Mouse (Mus musculus): ENCODE data around the gene Ranbp1. TPM values are rescaled to one million over a fixed set of nuclear protein-coding genes. Genes with fewer than 3 reads are reported as not detected.

Gene Ranbp1
- total and polyA plus RNA-seq, 3 experiments, result 605 to 1,263 (median 1,124) TPM

- in situ Hi-C loops (cut with MboI; ENCODE audit: low pct_ligation_motif_present, low pct_unique_long_range_greater_than_20kb, low sequenced_read_pairs) (no loop called here), dilution Hi-C loops (cut with MboI; ENCODE audit: extremely low pct_ligation_motif_present, extremely low pct_unique_long_range_greater_than_20kb, low sequenced_read_pairs) (no loop called here)
- Histone ChIP-seq H3K79me2 (replicated peaks; ENCODE audit: control insufficient read depth, extremely low read depth, insufficient read depth, poor library complexity, severe bottlenecking) (peaks cover 37% of the 10 kb centered on the region), H3K27ac (ENCODE audit: insufficient read depth, low read depth) (no peak overlapping the region), H3K9me3 (replicated peaks; ENCODE audit: low read length) (no peaks in the 10 kb centered on the region), H3K4me1 (ENCODE audit: control insufficient read depth in 1 of 2, insufficient read depth in 2 of 2) (peaks cover 6 to 39% of the 10 kb centered on the region in 2 experiments), H3K9ac (ENCODE audit: insufficient read depth, low read depth) (no peak overlapping the region), H3K4me3 (replicated peaks in 1 of 3; ENCODE audit: low read depth in 2 of 3, low read length in 2 of 3, poor library complexity in 1 of 3) (no peak overlapping the region), H3K36me3 (replicated peaks in 1 of 2; ENCODE audit: control insufficient read depth in 1 of 2, insufficient read depth in 1 of 2, low read length in 1 of 2) (peaks cover 81 to 96% of the 10 kb centered on the region in 2 experiments), H3K27me3 (replicated peaks) (no peaks in the 10 kb centered on the region), H3K4me2 (ENCODE audit: insufficient read depth, low read depth, poor library complexity, severe bottlenecking) (no peak overlapping the region)
- DNase-seq (ENCODE audit: extremely low read depth), result no peak
- TF ChIP-seq USF2 (conservative IDR thresholded peaks at IDR 0.05; ENCODE audit: low read depth, low read length), result no peak
- no peak for TF ChIP-seq ZKSCAN1 (IDR thresholded peaks at IDR 0.05; ENCODE audit: borderline replicate concordance, low read depth, low read length)
- no peak for TF ChIP-seq POLR2AphosphoS2 (IDR thresholded peaks at IDR 0.05; ENCODE audit: low read depth, low read length)
- TF ChIP-seq EP300 (IDR thresholded peaks at IDR 0.05; ENCODE audit: low read length), result no peak
- no peak for TF ChIP-seq JUN (IDR thresholded peaks at IDR 0.05; ENCODE audit: insufficient read depth, low read depth, low read length)
- no peak for TF ChIP-seq NRF1 (IDR thresholded peaks at IDR 0.05; ENCODE audit: low read depth, low read length)
- TF ChIP-seq TBP (conservative IDR thresholded peaks at IDR 0.05; ENCODE audit: low read depth, low read length), result no peak
- peak; percentile 30; the same call in 1 of the 2 replicates for TF ChIP-seq POLR2A (IDR thresholded peaks at IDR 0.05; ENCODE audit: low read depth, low read length)
These were observed 7.0 kb downstream of the Ranbp1 start for GRCm38 (mm10) chr16:18241581-18241980.

DNA sequence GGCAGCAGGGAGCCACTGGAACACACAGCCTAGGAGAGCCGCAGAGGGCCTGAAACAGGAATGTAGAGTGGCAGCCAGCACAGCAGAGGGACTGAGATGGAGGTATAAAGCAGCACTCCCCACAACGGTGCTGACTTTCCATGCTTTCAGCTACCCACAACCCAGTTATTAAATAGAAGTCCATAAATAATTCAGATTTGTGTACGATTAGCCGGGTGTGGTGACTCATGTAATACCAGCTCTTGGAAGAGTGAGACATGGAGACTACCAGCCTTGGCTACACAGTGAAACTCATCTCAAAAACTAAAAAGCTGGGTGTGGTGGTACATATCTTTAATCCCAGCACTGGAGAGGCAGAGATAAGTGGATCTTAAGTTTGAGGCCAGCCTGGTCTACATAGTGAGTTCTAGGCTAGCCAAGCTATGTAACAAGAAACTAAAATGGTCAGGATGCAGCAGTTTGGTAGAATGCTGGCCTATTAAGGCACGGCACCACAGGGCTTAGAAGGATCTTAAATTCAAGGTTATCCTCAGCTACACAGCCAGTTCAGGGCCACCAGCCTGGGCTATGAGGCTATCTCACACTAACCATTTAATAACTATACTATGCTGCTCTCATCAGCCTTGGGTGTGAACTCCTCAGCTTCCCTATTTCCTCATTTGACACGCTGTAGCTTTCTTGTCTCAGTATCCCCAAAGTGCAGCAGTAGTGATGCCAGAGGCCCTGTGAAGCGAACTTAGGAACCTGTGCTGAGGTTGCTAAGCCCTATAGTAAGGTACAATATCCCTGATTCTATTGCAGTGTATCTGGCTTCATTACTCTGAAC is 11.6 kb downstream of the Ranbp1 start:
- Histone ChIP-seq H3K4me3 (replicated peaks in 1 of 3; ENCODE audit: low read depth in 2 of 3, low read length in 2 of 3, poor library complexity in 1 of 3) (no peak overlapping the region), H3K79me2 (replicated peaks; ENCODE audit: control insufficient read depth, extremely low read depth, insufficient read depth, poor library complexity, severe bottlenecking) (no peaks in the 10 kb centered on the region; the same call in 1 of the 2 replicates), H3K9me3 (replicated peaks; ENCODE audit: low read length) (no peaks in the 10 kb centered on the region), H3K9ac (ENCODE audit: insufficient read depth, low read depth) (no peak overlapping the region), H3K36me3 (replicated peaks in 1 of 2; ENCODE audit: control insufficient read depth in 1 of 2, insufficient read depth in 1 of 2, low read length in 1 of 2) (peaks cover 36 to 54% of the 10 kb centered on the region in 2 experiments), H3K4me2 (ENCODE audit: insufficient read depth, low read depth, poor library complexity, severe bottlenecking) (no peak overlapping the region), H3K4me1 (ENCODE audit: control insufficient read depth in 1 of 2, insufficient read depth in 2 of 2) (peaks cover 6 to 39% of the 10 kb centered on the region in 2 experiments; a peak in 3 of 4 replicates), H3K27me3 (replicated peaks) (no peaks in the 10 kb centered on the region), H3K27ac (ENCODE audit: insufficient read depth, low read depth) (no peak overlapping the region)
- in situ Hi-C loops (cut with MboI; ENCODE audit: low pct_ligation_motif_present, low pct_unique_long_range_greater_than_20kb, low sequenced_read_pairs) (no loop called here), dilution Hi-C loops (cut with MboI; ENCODE audit: extremely low pct_ligation_motif_present, extremely low pct_unique_long_range_greater_than_20kb, low sequenced_read_pairs) (no loop called here)
- DNase-seq (ENCODE audit: extremely low read depth), result no peak
- TF ChIP-seq POLR2A (IDR thresholded peaks at IDR 0.05; ENCODE audit: low read depth, low read length), result no peak; the same call in 1 of the 2 replicates
- no peak for TF ChIP-seq ZKSCAN1 (IDR thresholded peaks at IDR 0.05; ENCODE audit: borderline replicate concordance, low read depth, low read length)
- no peak for TF ChIP-seq CTCF (conservative IDR thresholded peaks at IDR 0.05 in 1 of 2, IDR thresholded peaks at IDR 0.05 in 1 of 2; ENCODE audit: low read depth in 2 of 2, low read length in 2 of 2)
- TF ChIP-seq POLR2AphosphoS2 (IDR thresholded peaks at IDR 0.05; ENCODE audit: low read depth, low read length), result peak; percentile 72; the same call in 1 of the 2 replicates
- TF ChIP-seq JUN (IDR thresholded peaks at IDR 0.05; ENCODE audit: insufficient read depth, low read depth, low read length), result no peak
- peak; percentile 5; the same call in 1 of the 2 replicates for TF ChIP-seq CHD2 (IDR thresholded peaks at IDR 0.05; ENCODE audit: low read length)
